Mouse (Mus musculus) stomach, postnatal 0 days (tissue): ENCODE data around the gene Tll2.

Source experiments
- CTCF ChIP-seq: IDR thresholded peaks from 2 replicates; pipeline ENCODE4 v1.5.1; 2016; ENCODE audit warnings: antibody characterized with exemption, low read depth, mild to moderate bottlenecking, moderate library complexity
- EP300 ChIP-seq: optimal IDR thresholded peaks from 2 replicates; pipeline ENCODE3; 2016; ENCODE audit warnings: antibody characterized with exemption

- TF ChIP-seq EP300: no peak
- no peak for TF ChIP-seq CTCF
Observed at GRCm38 (mm10) chr19:41165144-41165913, 41.3 kb downstream of the Tll2 start.
